Mouse (Mus musculus) thymus, adult 2 months (tissue): ENCODE data around the gene Zfp704. TPM values are rescaled to one million over a fixed set of nuclear protein-coding genes. Genes with fewer than 3 reads are reported as not detected.

ENCODE experiments used
- DNase-seq: peaks from one replicate; pipeline ENCODE4 v3.0.0; 2021
- H3K27ac ChIP-seq: fragments of 200-500 bp; 2 replicates; pipeline ENCODE4 v1.5.1; 2012; ENCODE audit warnings: low read length, control low read depth; ENCODE audit not compliant: control insufficient read depth, insufficient read depth
- H3K27me3 ChIP-seq: fragments of 200-500 bp; 2 replicates; pipeline ENCODE4 v1.6.1; 2012; ENCODE audit warnings: mild to moderate bottlenecking, low read length, moderate library complexity, mixed read lengths; ENCODE audit not compliant: control insufficient read depth, insufficient read depth
- H3K36me3 ChIP-seq: fragments of 200-500 bp; 2 replicates; pipeline ENCODE4 v1.6.1; 2012; ENCODE audit warnings: mild to moderate bottlenecking, low read length, moderate library complexity; ENCODE audit not compliant: control insufficient read depth, insufficient read depth
- H3K4me1 ChIP-seq: fragments of 200-500 bp; replicated peaks from 2 replicates; pipeline ENCODE4 v1.6.1; 2012; ENCODE audit warnings: low read length; ENCODE audit not compliant: control insufficient read depth, insufficient read depth
- H3K4me3 ChIP-seq: fragments of 200-500 bp; 2 replicates; pipeline ENCODE4 v1.5.1; 2012; ENCODE audit warnings: mild to moderate bottlenecking, low read length, control low read depth, moderate library complexity; ENCODE audit not compliant: control insufficient read depth, insufficient read depth
- CTCF ChIP-seq: fragments of 200-500 bp; IDR thresholded peaks from 2 replicates; pipeline ENCODE4 v1.5.1; 2012; ENCODE audit warnings: mild to moderate bottlenecking, control low read depth, low read length, moderate library complexity, borderline replicate concordance; ENCODE audit not compliant: control insufficient read depth, poor library complexity, insufficient read depth; ENCODE audit errors: extremely low read depth
- POLR2A ChIP-seq: fragments of 200-500 bp; IDR thresholded peaks from 2 replicates; pipeline ENCODE4 v1.6.1; 2012; ENCODE audit warnings: mild to moderate bottlenecking, low read length, control low read depth, moderate library complexity; ENCODE audit not compliant: control insufficient read depth, poor library complexity, insufficient read depth; ENCODE audit errors: extremely low read depth
- WGBS: fragments of 180-500 bp; shearing (Covaris S2); methylation state at CpG from one replicate; pipeline ENCODE4 v1.1.7; 2018; 5-methylcytosine and 5-hydroxymethylcytosine counted together
- polyA plus RNA-seq: library from polyadenylated mRNA; depleted of rRNA; stranded (reverse); fragments of >200 nt; gene quantifications from 2 replicates; pipeline ENCODE4 v1.2.3, GENCODE M21; 2012

The Zfp704 gene
- polyA plus RNA-seq, 1 experiment = 7.4 TPM

DNA sequence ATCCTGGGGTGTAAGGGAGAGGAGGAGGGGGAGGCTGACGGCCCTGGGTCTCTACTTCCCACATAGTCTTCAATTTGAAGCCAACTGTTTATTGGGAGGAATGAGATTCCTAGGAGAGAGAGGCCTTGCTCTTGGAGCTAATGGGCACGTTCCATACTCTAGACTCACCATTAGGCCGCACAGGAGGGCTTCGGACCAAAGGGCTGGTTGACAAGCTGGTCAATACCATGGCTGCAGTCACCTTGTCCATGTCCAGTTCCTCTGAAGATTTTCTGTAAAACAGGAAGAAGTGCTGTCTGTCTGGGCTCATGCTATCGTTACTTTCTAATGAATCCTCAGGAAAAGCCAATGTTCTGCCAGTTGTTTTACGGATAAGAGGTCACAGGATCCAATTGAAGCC, 135.6 kb downstream of the Zfp704 start:
- H3K36me3 ChIP-seq = no peaks in the 10 kb centered on the region
- 98% methylated on average over 6 of the region's 6 CpGs for WGBS
- TF ChIP-seq POLR2A = no peak
- no peak for TF ChIP-seq CTCF
- no peak for DNase-seq
- H3K4me1 ChIP-seq = no peaks in the 10 kb centered on the region
- H3K27me3 ChIP-seq = no peaks in the 10 kb centered on the region
- no peak overlapping the region for H3K4me3 ChIP-seq
- no peak overlapping the region for H3K27ac ChIP-seq

DNA sequence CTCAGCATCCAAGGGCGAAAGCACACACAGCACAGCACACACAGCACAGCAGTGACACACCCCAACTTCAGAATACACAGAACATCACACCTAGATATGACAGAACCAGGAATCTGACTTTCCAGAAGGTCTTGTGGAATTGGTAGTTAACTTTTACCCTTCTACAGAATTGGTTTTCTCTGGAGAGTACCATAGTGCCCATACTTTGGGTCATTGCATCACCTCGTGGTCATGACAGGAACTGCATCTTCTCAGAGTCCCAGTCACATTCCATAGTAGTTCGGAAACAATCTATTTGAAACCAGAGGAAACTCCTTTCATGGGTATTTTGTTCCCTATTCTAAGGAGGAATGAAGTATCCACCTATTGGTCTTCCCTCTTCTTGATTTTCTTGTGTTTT, 143.6 kb downstream of the Zfp704 start:
- Histone ChIP-seq H3K36me3 (no peaks in the 10 kb centered on the region), H3K27ac (no peak overlapping the region), H3K4me1 (0 out of 2 replicates have a peak, but pooled peaks cover 3% of the 10 kb centered on the region), H3K27me3 (no peaks in the 10 kb centered on the region), H3K4me3 (no peak overlapping the region)
- DNase-seq = peak; percentile 68
- 42% methylated on average over 3 of the region's 3 CpGs for WGBS
- TF ChIP-seq POLR2A = no peak
- TF ChIP-seq CTCF = no peak

DNA sequence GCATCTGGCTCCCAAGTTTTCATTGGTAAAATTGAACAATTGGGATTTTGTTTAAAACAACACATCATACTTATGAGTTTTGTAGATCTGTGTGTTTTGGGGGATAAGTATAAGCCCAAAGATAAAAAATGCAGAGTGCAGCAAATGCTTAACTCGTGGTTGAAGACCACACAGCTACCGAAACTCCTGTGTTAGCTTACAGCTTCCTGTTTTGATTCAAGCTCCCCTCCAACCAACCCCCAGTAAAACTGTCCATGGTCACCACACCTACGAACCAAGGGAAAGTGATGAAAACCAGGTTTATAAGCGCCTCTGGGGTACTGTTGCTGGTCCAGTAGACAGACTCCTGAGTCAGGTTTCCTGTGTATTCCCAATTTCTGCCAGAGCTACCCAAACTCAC, 144.2 kb downstream of the Zfp704 start:
- Histone ChIP-seq H3K27me3 (no peaks in the 10 kb centered on the region), H3K36me3 (no peaks in the 10 kb centered on the region), H3K4me1 (0 out of 2 replicates have a peak, but pooled peaks cover 3% of the 10 kb centered on the region), H3K4me3 (no peak overlapping the region), H3K27ac (no peak overlapping the region)
- TF ChIP-seq CTCF (no peak), POLR2A (no peak)
- DNase-seq = no peak
- WGBS = 46% methylated on average over 4 of the region's 4 CpGs

DNA sequence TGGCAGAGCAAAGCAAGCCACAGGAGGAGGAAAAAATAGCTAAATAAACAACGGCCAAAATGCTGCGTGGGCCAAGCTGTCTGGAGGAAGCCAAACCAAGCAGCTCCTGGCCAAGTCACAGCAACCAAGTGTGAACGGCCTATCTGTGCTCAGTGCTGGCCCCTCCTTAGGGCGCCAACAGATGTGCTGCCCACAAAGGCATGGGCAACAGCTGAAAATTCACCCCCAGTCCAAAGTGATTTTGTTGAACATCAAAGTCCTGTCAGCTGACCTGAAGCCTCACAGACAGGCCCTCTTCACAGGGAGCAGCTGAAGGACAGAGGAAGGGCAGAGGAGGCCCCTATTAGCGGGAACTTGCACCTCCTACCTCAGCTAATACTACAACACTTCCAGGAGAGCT, 148.2 kb downstream of the Zfp704 start:
- TF ChIP-seq POLR2A (no peak), CTCF (no peak)
- 95% methylated on average over 5 of the region's 5 CpGs for WGBS
- Histone ChIP-seq H3K4me3 (no peak overlapping the region), H3K27ac (no peak overlapping the region), H3K36me3 (no peaks in the 10 kb centered on the region), H3K4me1 (0 out of 2 replicates have a peak, but pooled peaks cover 3% of the 10 kb centered on the region), H3K27me3 (no peaks in the 10 kb centered on the region)
- DNase-seq = no peak

DNA sequence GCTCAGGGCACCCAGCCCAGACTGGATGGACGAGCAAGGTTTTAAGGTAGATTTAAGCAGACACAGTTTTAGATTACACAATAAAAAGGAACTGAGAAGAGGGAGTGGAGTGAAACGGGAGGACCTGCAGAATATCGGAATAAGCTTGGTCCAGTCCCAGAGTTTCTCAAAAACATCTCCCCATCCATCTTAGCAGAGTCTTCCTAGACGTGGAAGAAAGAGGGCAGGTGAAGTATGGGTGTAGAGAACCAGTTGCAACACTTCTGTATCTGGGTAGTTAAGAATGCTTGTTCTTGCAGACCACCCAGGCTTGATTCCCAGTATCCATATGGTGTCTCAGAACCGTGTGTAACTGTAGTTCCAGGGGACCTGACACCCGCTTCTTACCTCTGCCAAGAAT, 149.6 kb downstream of the Zfp704 start:
- Histone ChIP-seq H3K36me3 (no peaks in the 10 kb centered on the region), H3K4me1 (no peaks in the 10 kb centered on the region), H3K27me3 (no peaks in the 10 kb centered on the region), H3K27ac (no peak overlapping the region), H3K4me3 (no peak overlapping the region)
- 91% methylated on average over 6 of the region's 6 CpGs for WGBS
- DNase-seq = no peak
- TF ChIP-seq CTCF (no peak), POLR2A (no peak)

DNA sequence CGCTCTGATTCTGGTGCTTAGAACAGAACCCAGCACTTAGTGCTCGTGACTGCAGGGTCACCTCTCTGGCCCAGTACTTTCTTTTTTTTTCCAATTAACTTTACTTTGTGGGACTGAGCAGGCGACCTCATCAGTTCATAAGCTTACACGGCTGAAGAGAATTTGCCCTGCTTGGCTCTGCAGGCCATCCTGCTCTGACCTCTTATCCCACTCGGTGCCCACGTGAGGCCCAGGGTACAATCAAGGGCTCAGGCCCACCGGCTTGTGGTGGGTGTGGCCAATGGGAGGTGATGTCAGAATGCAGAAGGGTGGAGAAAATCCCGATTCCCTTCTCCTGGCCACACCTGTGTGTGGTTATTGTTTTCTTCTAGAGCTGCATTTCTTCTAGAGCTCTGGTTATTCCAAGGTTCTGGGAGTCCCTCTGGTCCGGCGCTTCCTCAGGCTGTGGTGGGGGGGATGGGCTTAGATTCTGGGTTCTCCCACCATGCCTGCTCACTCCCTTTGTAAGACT, 153.4 kb downstream of the Zfp704 start:
- H3K36me3 ChIP-seq = no peaks in the 10 kb centered on the region
- H3K4me1 ChIP-seq = no peaks in the 10 kb centered on the region
- H3K4me3 ChIP-seq = no peak overlapping the region
- no peak for TF ChIP-seq CTCF
- TF ChIP-seq POLR2A = no peak
- WGBS = 96% methylated on average over 10 of the region's 10 CpGs
- no peak for DNase-seq
- H3K27ac ChIP-seq = no peak overlapping the region
- H3K27me3 ChIP-seq = no peaks in the 10 kb centered on the region

DNA sequence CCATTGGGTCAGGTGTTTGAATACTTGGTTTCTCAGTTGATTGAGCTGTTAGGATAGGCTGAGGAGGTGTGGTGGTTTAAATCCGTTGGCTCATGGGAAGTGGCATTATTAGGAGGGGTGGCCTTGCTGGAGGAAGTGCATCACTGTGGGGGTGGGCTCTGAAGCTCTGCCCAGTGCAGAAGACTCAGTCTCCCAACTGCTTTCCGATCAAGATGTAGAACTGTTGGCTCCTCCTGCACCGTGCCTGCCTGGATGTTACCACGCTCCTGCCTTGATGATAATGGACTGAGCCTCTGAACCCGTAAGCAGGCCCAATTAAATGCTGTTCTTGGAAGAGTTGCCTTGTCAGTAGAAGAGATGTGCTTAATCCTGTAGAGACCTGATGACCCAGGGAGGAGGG, 154.5 kb downstream of the Zfp704 start:
- Histone ChIP-seq H3K27ac (no peak overlapping the region), H3K27me3 (no peaks in the 10 kb centered on the region), H3K36me3 (no peaks in the 10 kb centered on the region), H3K4me3 (no peak overlapping the region), H3K4me1 (no peaks in the 10 kb centered on the region)
- TF ChIP-seq CTCF = no peak
- no peak for TF ChIP-seq POLR2A
- 97% methylated on average over 5 of the region's 5 CpGs for WGBS
- DNase-seq = no peak
